Mouse (Mus musculus) embryonic facial prominence, embryonic 11.5 days (tissue): Measurements from ENCODE around the gene Gabarapl2. TPM values are rescaled to one million over a fixed set of nuclear protein-coding genes. Genes with fewer than 3 reads are reported as not detected.

Experiments used
- ATAC-seq: fragments of 200-750 bp; cut with Nextera tagmentation; replicated peaks from 2 replicates; pipeline ENCODE4 v1.8.0; 2017; ENCODE audit warnings: low read depth; ENCODE audit not compliant: insufficient number of reproducible peaks, low FRiP score, low TSS enrichment
- DNase-seq: peaks from one replicate; pipeline ENCODE4 v3.0.0-alpha.2; 2015; ENCODE audit warnings: low spot score
- H3K27ac ChIP-seq: fragments of 300-500 bp; sonication (generic); replicated peaks from 2 replicates; pipeline ENCODE4 v1.5.1; 2014; ENCODE audit warnings: mild to moderate bottlenecking, low read depth, low read length, control low read depth
- H3K27me3 ChIP-seq: fragments of 300-500 bp; sonication (generic); 2 replicates; pipeline ENCODE4 v1.6.1; 2014; ENCODE audit warnings: mild to moderate bottlenecking, low read length, moderate library complexity, mixed read lengths; ENCODE audit not compliant: control insufficient read depth, insufficient read depth
- H3K36me3 ChIP-seq: fragments of 300-500 bp; sonication (generic); replicated peaks from 2 replicates; pipeline ENCODE4 v1.6.1; 2014; ENCODE audit warnings: low read depth, mild to moderate bottlenecking, low read length, moderate library complexity, mixed read lengths; ENCODE audit not compliant: control insufficient read depth, insufficient read depth
- H3K4me1 ChIP-seq: fragments of 300-500 bp; sonication (generic); 2 replicates; pipeline ENCODE4 v1.6.1; 2014; ENCODE audit warnings: low read length, mixed read lengths; ENCODE audit not compliant: control insufficient read depth, insufficient read depth
- H3K4me2 ChIP-seq: fragments of 300-500 bp; sonication (generic); 2 replicates; pipeline ENCODE4 v1.6.1; 2014; ENCODE audit warnings: low read depth, mild to moderate bottlenecking, control low read depth, low read length, moderate library complexity
- H3K4me3 ChIP-seq: fragments of 300-500 bp; sonication (generic); 2 replicates; pipeline ENCODE4 v1.5.1; 2014; ENCODE audit warnings: low read depth, low read length, control low read depth
- H3K9ac ChIP-seq: fragments of 300-500 bp; sonication (generic); replicated peaks from 2 replicates; pipeline ENCODE4 v1.6.1; 2014; ENCODE audit warnings: mild to moderate bottlenecking, control low read depth, low read length
- H3K9me3 ChIP-seq: fragments of 300-500 bp; sonication (generic); replicated peaks from 2 replicates; pipeline ENCODE4 v1.6.1; 2016; ENCODE audit warnings: mild to moderate bottlenecking, low read length, inconsistent platforms, mixed read lengths; ENCODE audit not compliant: control insufficient read depth
- WGBS: fragments of 180-500 bp; shearing (Covaris S2); extraction: QIAGEN DNeasy Blood & Tissue Kit; methylation state at CpG from one replicate; pipeline ENCODE4 v1.1.7; 2014; 5-methylcytosine and 5-hydroxymethylcytosine counted together
- polyA plus RNA-seq: library from polyadenylated mRNA; unstranded; fragments of >200 nt; fragmentation: Nextera tagmentation; extraction: Ambion mirVana; gene quantifications from 2 replicates; pipeline ENCODE4 v1.2.1, GENCODE M21; 2014

The Gabarapl2 gene
- polyA plus RNA-seq, 1 experiment from 2014 or later: 222 TPM

- H3K4me3 ChIP-seq: no peak overlapping the region
- H3K9ac ChIP-seq: no peak overlapping the region
- no peaks in the 10 kb centered on the region for H3K27me3 ChIP-seq
- H3K27ac ChIP-seq: no peak overlapping the region
- no peak for DNase-seq
- no peak overlapping the region for H3K4me2 ChIP-seq
- 58% methylated on average over 5 of the region's 5 CpGs for WGBS
- no peaks in the 10 kb centered on the region for H3K9me3 ChIP-seq
- no peaks in the 10 kb centered on the region for H3K4me1 ChIP-seq
- no peaks in the 10 kb centered on the region for H3K36me3 ChIP-seq
- no peak for ATAC-seq
Observed at GRCm38 (mm10) chr8:111964351-111964750, 23.8 kb downstream of the Gabarapl2 start.

DNA sequence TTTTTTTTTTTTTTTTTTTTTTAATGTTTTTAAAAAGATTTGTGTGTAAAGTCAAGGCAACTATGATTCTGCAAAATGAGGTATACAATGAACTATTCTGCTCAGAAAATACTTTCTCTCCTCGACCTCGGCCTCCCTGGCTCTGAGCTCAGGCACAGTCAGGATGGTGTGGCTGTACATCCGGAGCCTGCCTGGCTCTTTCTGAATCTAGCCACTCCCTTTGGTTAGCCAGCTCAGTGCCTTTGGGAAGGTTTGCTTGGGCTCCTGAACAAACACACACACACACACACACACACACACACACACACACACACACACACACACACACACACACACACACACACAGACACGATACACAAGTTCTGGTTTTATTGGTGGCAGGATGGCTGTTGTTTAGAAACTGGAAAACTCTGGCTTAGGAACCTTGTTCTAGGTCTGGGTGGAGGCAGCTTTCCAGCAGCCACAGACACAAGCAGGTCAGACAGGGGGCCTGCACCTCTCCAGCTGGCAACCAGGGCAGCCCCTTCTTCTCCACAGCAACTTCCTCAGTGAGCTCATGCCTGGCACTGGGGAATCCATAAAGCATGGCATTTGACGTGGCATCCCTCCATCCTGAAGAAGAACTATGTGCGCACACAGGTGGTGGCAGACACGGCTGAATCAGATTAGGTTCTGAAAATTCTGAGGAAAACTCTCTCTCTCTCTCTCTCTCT is 24.5 kb downstream of the Gabarapl2 start:
- no peaks in the 10 kb centered on the region for H3K9me3 ChIP-seq
- no peak overlapping the region for H3K4me3 ChIP-seq
- no peak for ATAC-seq
- no peaks in the 10 kb centered on the region for H3K27me3 ChIP-seq
- H3K27ac ChIP-seq: no peak overlapping the region
- no peaks in the 10 kb centered on the region for H3K4me1 ChIP-seq
- no peak overlapping the region for H3K4me2 ChIP-seq
- no peak overlapping the region for H3K9ac ChIP-seq
- WGBS: 74% methylated on average over 7 of the region's 7 CpGs
- no peak for DNase-seq
- no peaks in the 10 kb centered on the region for H3K36me3 ChIP-seq

GRCm38 (mm10) chr8:111967246-111967870 is 26.9 kb downstream of the Gabarapl2 start:
- Histone ChIP-seq H3K4me2 (no peak overlapping the region), H3K27ac (no peak overlapping the region), H3K4me1 (no peaks in the 10 kb centered on the region), H3K36me3 (no peaks in the 10 kb centered on the region), H3K27me3 (no peaks in the 10 kb centered on the region), H3K9me3 (no peaks in the 10 kb centered on the region), H3K9ac (no peak overlapping the region), H3K4me3 (no peak overlapping the region)
- ATAC-seq (no peak), DNase-seq (no peak)
- WGBS: 93% methylated on average over 5 of the region's 5 CpGs

GRCm38 (mm10) chr8:111968541-111968940 is 28.0 kb downstream of the Gabarapl2 start:
- Histone ChIP-seq H3K4me3 (no peak overlapping the region), H3K9ac (no peak overlapping the region), H3K27ac (no peak overlapping the region), H3K4me1 (no peaks in the 10 kb centered on the region), H3K4me2 (no peak overlapping the region), H3K9me3 (no peaks in the 10 kb centered on the region), H3K36me3 (no peaks in the 10 kb centered on the region), H3K27me3 (no peaks in the 10 kb centered on the region)
- DNase-seq: no peak
- ATAC-seq: no peak
- WGBS: 82% methylated on average over 10 of the region's 10 CpGs

DNA sequence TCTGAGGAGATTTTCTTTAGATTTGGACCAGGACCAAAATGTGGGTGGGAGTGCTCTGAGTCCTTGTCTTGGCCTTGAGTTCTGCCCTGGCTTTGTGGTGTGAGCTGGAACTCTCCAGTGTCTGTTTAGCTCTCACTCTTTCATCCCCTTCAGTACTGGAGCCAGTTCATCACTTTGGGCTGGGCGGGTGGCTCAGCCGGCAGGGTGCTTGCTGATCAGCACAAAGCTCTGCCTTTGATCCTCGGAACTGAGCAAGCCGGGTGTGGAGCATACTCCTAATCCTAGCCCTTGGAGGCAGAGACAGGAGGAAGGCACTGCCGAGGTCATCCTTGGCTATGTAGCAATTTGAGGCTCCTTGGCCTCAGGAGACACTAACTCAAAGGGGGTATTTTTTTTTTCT is 28.5 kb downstream of the Gabarapl2 start:
- Histone ChIP-seq H3K27me3 (no peaks in the 10 kb centered on the region), H3K36me3 (no peaks in the 10 kb centered on the region), H3K9ac (no peak overlapping the region), H3K9me3 (no peaks in the 10 kb centered on the region), H3K27ac (no peak overlapping the region), H3K4me1 (no peaks in the 10 kb centered on the region), H3K4me2 (no peak overlapping the region), H3K4me3 (no peak overlapping the region)
- WGBS: 45% methylated on average over 5 of the region's 5 CpGs
- DNase-seq: no peak
- no peak for ATAC-seq

- DNase-seq: no peak
- H3K4me3 ChIP-seq: no peak overlapping the region
- no peaks in the 10 kb centered on the region for H3K27me3 ChIP-seq
- 94% methylated on average over 12 of the region's 12 CpGs for WGBS
- no peak overlapping the region for H3K27ac ChIP-seq
- H3K4me1 ChIP-seq: no peaks in the 10 kb centered on the region
- no peak for ATAC-seq
- no peak overlapping the region for H3K9ac ChIP-seq
- no peaks in the 10 kb centered on the region; the same call in 1 of the 2 replicates for H3K36me3 ChIP-seq
- no peak overlapping the region for H3K4me2 ChIP-seq
- H3K9me3 ChIP-seq: no peaks in the 10 kb centered on the region
Observed at GRCm38 (mm10) chr8:111974138-111974537, 33.6 kb downstream of the Gabarapl2 start.

GRCm38 (mm10) chr8:111975706-111976105 is 35.2 kb downstream of the Gabarapl2 start:
- Histone ChIP-seq H3K9ac (no peak overlapping the region), H3K9me3 (no peaks in the 10 kb centered on the region), H3K4me3 (no peak overlapping the region), H3K4me1 (no peaks in the 10 kb centered on the region), H3K27me3 (no peaks in the 10 kb centered on the region), H3K4me2 (no peak overlapping the region), H3K27ac (no peak overlapping the region), H3K36me3 (no peaks in the 10 kb centered on the region; the same call in 1 of the 2 replicates)
- WGBS: 91% methylated on average over 2 of the region's 2 CpGs
- ATAC-seq: no peak
- DNase-seq: no peak

DNA sequence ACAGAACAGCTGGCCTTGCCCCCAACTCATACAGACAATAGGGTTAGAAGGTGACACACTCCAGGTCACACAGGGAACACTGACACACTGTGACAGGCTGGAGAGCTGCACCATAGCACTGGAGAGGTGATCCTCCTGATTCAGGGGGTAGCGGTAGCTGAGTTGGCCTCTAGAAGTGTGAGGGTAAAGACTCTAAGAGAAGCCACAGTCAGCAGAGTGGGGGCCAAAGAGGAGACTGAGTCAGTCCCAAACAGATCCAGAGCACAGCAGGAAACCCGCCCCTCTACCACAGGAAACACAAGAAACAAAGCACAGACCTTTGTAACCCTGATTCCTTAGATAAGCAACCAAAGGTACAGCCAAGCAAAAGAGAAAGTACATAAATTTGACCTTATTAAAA is 35.8 kb downstream of the Gabarapl2 start:
- Histone ChIP-seq H3K9me3 (no peaks in the 10 kb centered on the region), H3K36me3 (no peaks in the 10 kb centered on the region; the same call in 1 of the 2 replicates), H3K9ac (no peak overlapping the region), H3K4me1 (no peaks in the 10 kb centered on the region), H3K4me3 (no peak overlapping the region), H3K27me3 (no peaks in the 10 kb centered on the region), H3K27ac (no peak overlapping the region), H3K4me2 (no peak overlapping the region)
- no peak for ATAC-seq
- WGBS: 76% methylated on average over 2 of the region's 2 CpGs
- DNase-seq: no peak
